Mouse (Mus musculus) forebrain, postnatal 0 days (tissue): ENCODE data around the gene Cmtm8. TPM values are rescaled to one million over a fixed set of nuclear protein-coding genes. Genes with fewer than 3 reads are reported as not detected.

Source experiments
- ATAC-seq: fragments of 200-750 bp; cut with Nextera tagmentation; 2 replicates; pipeline ENCODE4 v1.8.0; 2017; ENCODE audit warnings: mild to moderate bottlenecking, moderate library complexity
- DNase-seq: peaks from one replicate; pipeline ENCODE4 v3.0.0-alpha.2; 2015
- H3K27ac ChIP-seq: fragments of 300-500 bp; sonication (generic); 2 replicates; pipeline ENCODE4 v1.5.1; 2014; ENCODE audit warnings: low read depth, mild to moderate bottlenecking, antibody characterized with exemption, low read length, moderate library complexity, mixed read lengths
- H3K27me3 ChIP-seq: fragments of 300-500 bp; sonication (generic); 2 replicates; pipeline ENCODE4 v1.6.1; 2014; ENCODE audit warnings: mild to moderate bottlenecking, low read length, mixed read lengths; ENCODE audit not compliant: insufficient read depth
- H3K36me3 ChIP-seq: fragments of 300-500 bp; sonication (generic); 2 replicates; pipeline ENCODE4 v1.6.1; 2014; ENCODE audit warnings: mild to moderate bottlenecking, moderate library complexity; ENCODE audit not compliant: insufficient read depth
- H3K4me1 ChIP-seq: fragments of 300-500 bp; sonication (generic); 2 replicates; pipeline ENCODE4 v1.6.1; 2014; ENCODE audit warnings: antibody characterized with exemption; ENCODE audit not compliant: insufficient read depth
- H3K4me2 ChIP-seq: fragments of 300-500 bp; sonication (generic); 2 replicates; pipeline ENCODE4 v1.6.1; 2014; ENCODE audit warnings: low read depth, mild to moderate bottlenecking, moderate library complexity
- H3K4me3 ChIP-seq: fragments of 300-500 bp; sonication (generic); 2 replicates; pipeline ENCODE4 v1.5.1; 2014; ENCODE audit warnings: low read depth, low read length, mixed read lengths
- H3K9ac ChIP-seq: fragments of 300-500 bp; sonication (generic); 2 replicates; pipeline ENCODE4 v1.6.1; 2014; ENCODE audit warnings: mild to moderate bottlenecking
- H3K9me3 ChIP-seq: fragments of 300-500 bp; sonication (generic); 2 replicates; pipeline ENCODE4 v1.6.1; 2016; ENCODE audit warnings: low read length
- CTCF ChIP-seq: sonication (generic); IDR thresholded peaks from 2 replicates; pipeline ENCODE4 v1.5.1; 2016; ENCODE audit warnings: antibody characterized with exemption, control low read depth, low read depth
- WGBS: fragments of 180-500 bp; shearing (Covaris S2); extraction: QIAGEN DNeasy Blood & Tissue Kit; methylation state at CpG from one replicate; pipeline ENCODE4 v1.1.7; 2014; 5-methylcytosine and 5-hydroxymethylcytosine counted together
- polyA plus RNA-seq: library from polyadenylated mRNA; unstranded; fragments of >200 nt; fragmentation: Nextera tagmentation; extraction: Ambion mirVana; gene quantifications from 2 replicates; pipeline ENCODE4 v1.2.1, GENCODE M21; 2015
- total RNA-seq: library from RNA; depleted of rRNA; stranded (reverse); fragments of >200 nt; gene quantifications from 2 replicates; pipeline ENCODE4 v1.2.3, GENCODE M21; 2014

The Cmtm8 gene
- total and polyA plus RNA-seq, 2 experiments from 2014 or later: 2.1 to 6.2 TPM

DNA sequence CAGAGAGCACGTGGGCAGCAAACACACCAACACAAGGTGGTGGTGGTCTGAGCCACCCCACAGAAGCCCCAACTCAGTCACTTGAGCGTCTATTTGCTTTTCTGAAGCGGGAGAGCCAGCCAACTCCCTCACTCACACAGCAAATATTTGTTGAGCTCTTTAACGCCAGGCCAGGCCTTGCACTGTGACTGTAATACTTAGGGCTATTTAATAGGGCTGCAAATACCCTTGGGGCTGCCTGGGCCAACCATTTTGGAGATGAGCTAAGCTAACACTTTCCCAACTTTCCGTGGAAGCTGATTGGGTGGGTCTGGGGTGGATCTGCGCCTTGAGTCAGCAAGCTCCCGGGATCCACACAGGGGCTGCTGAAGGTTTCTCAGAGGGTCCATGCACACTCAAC, 1.7 kb downstream of the Cmtm8 start:
- ATAC-seq (no peak), DNase-seq (no peak)
- no peak overlapping the region for H3K9ac ChIP-seq
- H3K4me3 ChIP-seq: no peak overlapping the region
- H3K36me3 ChIP-seq: no peaks in the 10 kb centered on the region
- H3K27ac ChIP-seq: no peak overlapping the region
- peaks cover 11% of the 10 kb centered on the region for H3K27me3 ChIP-seq
- H3K4me1 ChIP-seq: peaks cover 3% of the 10 kb centered on the region; the same call in 1 of the 2 replicates
- H3K9me3 ChIP-seq: no peaks in the 10 kb centered on the region
- no peak for TF ChIP-seq CTCF
- no peak overlapping the region for H3K4me2 ChIP-seq
- 84% methylated on average over 7 of the region's 7 CpGs for WGBS

DNA sequence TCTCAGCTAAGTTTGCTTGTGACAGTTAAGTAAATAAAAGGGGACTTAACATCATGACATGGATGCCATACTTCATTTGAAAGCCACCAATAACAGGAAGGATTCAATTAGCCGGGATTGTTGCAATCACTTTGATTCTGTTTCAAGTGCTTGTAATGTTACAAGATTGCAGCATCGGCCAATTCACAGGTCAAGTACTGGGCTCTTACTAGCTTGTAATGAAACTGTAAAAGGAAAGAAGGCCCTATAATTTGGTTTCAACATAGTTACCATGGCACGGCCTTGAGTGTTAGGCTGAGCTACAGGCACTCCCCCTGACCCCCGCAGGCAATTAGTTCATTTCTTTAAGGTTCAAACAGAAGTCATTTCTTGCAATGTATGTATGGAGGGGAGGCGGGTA, 5.1 kb downstream of the Cmtm8 start:
- Histone ChIP-seq H3K4me1 (peaks cover 3% of the 10 kb centered on the region; the same call in 1 of the 2 replicates), H3K9ac (no peak overlapping the region), H3K36me3 (no peaks in the 10 kb centered on the region), H3K9me3 (no peaks in the 10 kb centered on the region), H3K27ac (no peak overlapping the region), H3K4me3 (no peak overlapping the region), H3K27me3 (peaks cover 7% of the 10 kb centered on the region; the same call in 1 of the 2 replicates), H3K4me2 (no peak overlapping the region)
- ATAC-seq (no peak), DNase-seq (no peak)
- 83% methylated on average over 5 of the region's 5 CpGs for WGBS
- TF ChIP-seq CTCF: no peak

DNA sequence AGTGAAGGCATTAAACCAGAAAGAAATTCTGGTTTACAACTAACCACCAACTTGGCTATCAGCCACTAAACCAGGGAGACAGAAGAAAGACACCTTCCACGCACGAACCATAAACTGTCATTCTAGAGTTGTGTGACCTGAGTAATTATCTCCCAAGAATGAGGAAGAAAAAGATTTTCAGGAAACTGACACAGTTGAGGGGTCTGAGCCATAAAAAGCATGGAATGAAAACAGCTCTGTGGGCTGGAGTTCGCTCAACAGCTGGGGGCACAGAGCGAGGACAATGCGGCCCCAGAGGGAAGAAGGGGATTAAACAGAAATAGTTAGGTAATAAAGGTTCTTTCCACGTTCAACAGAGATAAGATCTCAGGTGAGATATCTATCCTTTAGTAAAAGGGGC, 12.4 kb downstream of the Cmtm8 start:
- Histone ChIP-seq H3K4me3 (no peak overlapping the region), H3K27ac (no peak overlapping the region), H3K9me3 (no peaks in the 10 kb centered on the region), H3K4me2 (no peak overlapping the region), H3K36me3 (no peaks in the 10 kb centered on the region), H3K27me3 (no peaks in the 10 kb centered on the region), H3K9ac (no peak overlapping the region), H3K4me1 (no peaks in the 10 kb centered on the region)
- no peak for TF ChIP-seq CTCF
- DNase-seq (no peak), ATAC-seq (no peak)
- WGBS: 40% methylated on average over 6 of the region's 6 CpGs

DNA sequence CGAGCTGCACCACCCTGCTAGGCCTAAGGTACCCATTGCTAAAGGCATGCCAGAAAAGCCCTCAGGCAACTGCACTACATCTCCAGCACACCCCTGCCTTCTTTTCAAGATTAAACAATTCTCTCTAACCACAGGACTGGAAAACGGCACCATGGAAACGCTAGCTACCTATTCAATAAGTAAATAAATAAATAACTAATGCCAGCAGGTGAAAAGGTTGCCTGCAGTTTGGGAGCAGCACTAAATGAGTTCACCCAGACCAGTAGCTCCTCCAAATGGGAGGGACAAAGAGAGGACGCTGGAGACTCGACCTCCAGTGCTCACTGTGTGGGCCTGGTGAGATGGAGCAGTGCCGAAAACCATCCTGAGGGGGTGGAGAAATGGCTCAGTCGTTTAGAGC, 13.6 kb downstream of the Cmtm8 start:
- Histone ChIP-seq H3K4me2 (no peak overlapping the region), H3K4me3 (no peak overlapping the region), H3K9ac (no peak overlapping the region), H3K27ac (no peak overlapping the region), H3K27me3 (no peaks in the 10 kb centered on the region), H3K36me3 (no peaks in the 10 kb centered on the region), H3K9me3 (no peaks in the 10 kb centered on the region), H3K4me1 (no peaks in the 10 kb centered on the region)
- WGBS: 20% methylated on average over 7 of the region's 7 CpGs
- DNase-seq: no peak
- TF ChIP-seq CTCF: no peak
- ATAC-seq: no peak

DNA sequence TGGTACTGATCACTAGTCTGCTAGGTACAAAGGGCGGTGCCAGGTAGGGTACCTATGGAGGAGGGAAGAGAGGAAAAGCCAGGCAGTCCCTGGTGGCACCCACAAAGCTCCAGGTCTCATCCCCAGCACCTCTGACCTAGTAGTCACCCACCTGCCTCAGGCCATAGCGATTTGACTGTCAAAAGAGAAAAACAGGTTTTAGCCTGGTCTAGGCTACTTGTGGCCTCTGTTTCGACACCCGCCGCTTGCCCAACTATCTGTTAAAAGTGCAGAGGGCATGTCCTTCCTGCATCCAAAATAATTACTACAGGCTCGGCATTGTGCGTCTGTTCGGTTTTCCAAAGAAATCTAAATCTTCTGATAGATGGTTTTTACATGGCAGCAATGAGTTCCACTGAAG, 14.3 kb downstream of the Cmtm8 start:
- 90% methylated on average over 8 of the region's 8 CpGs for WGBS
- no peak overlapping the region for H3K9ac ChIP-seq
- no peak for DNase-seq
- no peak overlapping the region for H3K27ac ChIP-seq
- no peaks in the 10 kb centered on the region for H3K4me1 ChIP-seq
- no peaks in the 10 kb centered on the region for H3K36me3 ChIP-seq
- no peaks in the 10 kb centered on the region for H3K27me3 ChIP-seq
- ATAC-seq: no peak
- no peak for TF ChIP-seq CTCF
- H3K4me2 ChIP-seq: no peak overlapping the region
- no peak overlapping the region for H3K4me3 ChIP-seq
- no peaks in the 10 kb centered on the region for H3K9me3 ChIP-seq

DNA sequence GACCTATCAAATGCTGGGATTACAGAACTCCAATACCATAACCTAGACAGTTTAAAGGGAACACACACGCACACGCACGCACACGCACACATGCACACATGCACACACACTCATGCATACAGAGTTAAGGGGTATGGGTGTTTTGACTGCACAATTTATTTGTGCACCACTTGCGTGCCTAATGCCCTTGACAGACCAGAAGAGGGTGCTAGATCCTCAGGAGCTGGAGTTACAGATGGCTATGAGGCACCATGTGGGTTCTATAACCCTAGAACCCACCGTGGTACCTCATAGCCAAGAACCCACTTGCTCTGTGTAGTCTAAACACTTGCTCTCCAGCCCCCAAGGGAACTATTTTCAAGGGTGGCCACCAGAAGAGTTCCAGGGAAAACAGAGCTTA, 15.6 kb downstream of the Cmtm8 start:
- TF ChIP-seq CTCF: peak; percentile 26; the same call in 1 of the 2 replicates
- H3K4me1 ChIP-seq: no peaks in the 10 kb centered on the region
- no peaks in the 10 kb centered on the region for H3K36me3 ChIP-seq
- no peak for DNase-seq
- WGBS: 95% methylated on average over 6 of the region's 6 CpGs
- H3K27me3 ChIP-seq: no peaks in the 10 kb centered on the region
- no peaks in the 10 kb centered on the region for H3K9me3 ChIP-seq
- ATAC-seq: no peak
- H3K9ac ChIP-seq: no peak overlapping the region
- H3K4me2 ChIP-seq: no peak overlapping the region
- H3K27ac ChIP-seq: no peak overlapping the region
- H3K4me3 ChIP-seq: no peak overlapping the region

DNA sequence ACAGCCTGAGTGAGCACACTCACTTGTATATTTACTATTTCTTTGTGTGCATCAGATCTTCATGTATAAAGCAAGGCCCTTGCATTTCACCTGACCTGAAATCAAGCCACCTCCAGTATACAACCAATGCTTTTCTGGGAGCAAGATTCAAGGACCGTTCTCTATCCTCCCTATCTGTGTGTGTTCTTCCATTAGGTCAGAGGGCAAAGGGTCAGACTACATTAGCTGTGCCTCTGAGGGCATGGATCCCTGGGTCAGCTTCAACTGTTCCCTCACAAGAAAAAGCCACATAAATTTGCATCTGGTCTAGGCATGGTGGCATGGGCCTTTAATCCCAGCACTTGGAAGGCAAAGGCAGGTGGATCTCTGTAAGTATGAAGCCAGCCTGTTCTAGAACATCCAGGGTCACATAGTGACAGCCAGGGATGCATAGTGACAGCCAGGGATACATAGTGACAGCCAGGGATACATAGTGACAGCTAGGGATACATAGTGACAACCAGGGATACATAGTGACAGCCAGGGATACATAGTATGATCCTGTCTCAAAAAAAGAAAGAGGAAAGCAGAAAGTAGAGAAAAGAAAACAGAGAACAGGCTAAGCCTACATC, 16.6 kb downstream of the Cmtm8 start:
- Histone ChIP-seq H3K27ac (no peak overlapping the region), H3K9ac (no peak overlapping the region), H3K36me3 (no peaks in the 10 kb centered on the region), H3K4me3 (no peak overlapping the region), H3K9me3 (no peaks in the 10 kb centered on the region), H3K4me1 (no peaks in the 10 kb centered on the region), H3K4me2 (no peak overlapping the region), H3K27me3 (no peaks in the 10 kb centered on the region)
- ATAC-seq (no peak), DNase-seq (no peak)
- 84% methylated on average over 1 of the region's 1 CpGs for WGBS
- TF ChIP-seq CTCF: no peak

DNA sequence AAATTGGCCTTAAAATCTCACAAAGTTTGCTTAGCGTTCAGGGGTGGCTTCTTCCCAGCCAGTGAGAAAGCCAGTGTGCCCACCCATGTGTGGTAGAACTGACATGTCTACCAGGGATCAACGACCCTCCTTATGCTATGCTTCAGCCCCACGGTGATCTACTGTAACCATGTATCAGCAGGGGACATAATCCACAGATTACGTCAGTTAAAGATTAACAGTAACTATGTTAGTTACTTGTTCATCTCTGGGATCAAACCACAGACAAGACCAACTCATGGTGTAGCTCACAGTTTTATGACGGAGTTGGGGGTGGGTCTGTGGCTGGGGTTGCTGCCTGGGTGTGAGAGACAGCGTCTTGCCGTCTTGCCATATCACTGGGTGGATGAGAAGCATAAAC, 19.8 kb downstream of the Cmtm8 start:
- Histone ChIP-seq H3K4me3 (no peak overlapping the region), H3K9ac (no peak overlapping the region), H3K4me2 (no peak overlapping the region), H3K4me1 (no peaks in the 10 kb centered on the region), H3K36me3 (no peaks in the 10 kb centered on the region), H3K9me3 (no peaks in the 10 kb centered on the region), H3K27ac (no peak overlapping the region), H3K27me3 (no peaks in the 10 kb centered on the region)
- DNase-seq: no peak
- 97% methylated on average over 7 of the region's 7 CpGs for WGBS
- no peak for ATAC-seq
- no peak for TF ChIP-seq CTCF
